Mouse (Mus musculus): ENCODE data around the gene Dnajc12. TPM values are rescaled to one million over a fixed set of nuclear protein-coding genes. Genes with fewer than 3 reads are reported as not detected.
A peak's percentile ranks its signal among the peaks of the same experiment; 100 is the strongest.

The Dnajc12 gene
- polyA plus RNA-seq, 1 experiment: 2.4 TPM

- H3K27me3 ChIP-seq (ENCODE audit: control insufficient read depth, insufficient read depth, insufficient read length): no peaks in the 10 kb centered on the region
- no peak overlapping the region for H3K4me2 ChIP-seq (ENCODE audit: low read depth)
- H3K4me3 ChIP-seq: no peak overlapping the region
- no peaks in the 10 kb centered on the region for H3K79me2 ChIP-seq (ENCODE audit: control insufficient read depth, insufficient read depth)
- H3K36me3 ChIP-seq (ENCODE audit: control insufficient read depth, insufficient read depth): no peaks in the 10 kb centered on the region
- H3ac ChIP-seq (ENCODE audit: control insufficient read depth, insufficient read length): no peak overlapping the region
- TF ChIP-seq TCF12 (IDR thresholded peaks at IDR 0.05; ENCODE audit: insufficient read depth, poor library complexity, severe bottlenecking): no peak
- no peak for TF ChIP-seq REST (IDR thresholded peaks at IDR 0.05; ENCODE audit: insufficient read depth, insufficient read length)
- no peak for TF ChIP-seq POLR2A (IDR thresholded peaks at IDR 0.05; ENCODE audit: insufficient read length, low read depth)
- TF ChIP-seq SRF (IDR thresholded peaks at IDR 0.05; ENCODE audit: control insufficient read depth, insufficient read length, low read depth): no peak
Measured at GRCm38 (mm10) chr10:63427146-63427545, 44.9 kb downstream of the Dnajc12 start.

- H3K36me3 ChIP-seq (ENCODE audit: control insufficient read depth, insufficient read depth): no peaks in the 10 kb centered on the region
- no peaks in the 10 kb centered on the region for H3K79me2 ChIP-seq (ENCODE audit: control insufficient read depth, insufficient read depth)
- no peak for TF ChIP-seq USF1 (IDR thresholded peaks at IDR 0.05; ENCODE audit: low read depth)
- TF ChIP-seq MYOD1 (IDR thresholded peaks at IDR 0.05; ENCODE audit: control insufficient read depth in 1 of 3, insufficient read length in 2 of 3, low read depth in 2 of 3): no peak
- TF ChIP-seq TCF12 (IDR thresholded peaks at IDR 0.05; ENCODE audit: insufficient read depth, poor library complexity, severe bottlenecking): no peak
- no peak for TF ChIP-seq SRF (IDR thresholded peaks at IDR 0.05; ENCODE audit: control insufficient read depth, insufficient read length, low read depth)
- no peak for TF ChIP-seq CEBPB (IDR thresholded peaks at IDR 0.05; ENCODE audit: insufficient read depth, poor library complexity, severe bottlenecking)
- no peak for TF ChIP-seq MAX (IDR thresholded peaks at IDR 0.05; ENCODE audit: low read depth)
- no peak for TF ChIP-seq TCF3 (IDR thresholded peaks at IDR 0.05; ENCODE audit: insufficient read length, low read depth)
- H3K27me3 ChIP-seq (ENCODE audit: control insufficient read depth, insufficient read depth, insufficient read length): no peaks in the 10 kb centered on the region
- H3ac ChIP-seq (ENCODE audit: control insufficient read depth, insufficient read length): no peak overlapping the region
- peak overlapping the region; percentile 99 for H3K4me2 ChIP-seq (ENCODE audit: low read depth)
- H3K4me3 ChIP-seq: peak overlapping the region; percentile 70
Measured at GRCm38 (mm10) chr10:63428243-63429022, 46.2 kb downstream of the Dnajc12 start.

GRCm38 (mm10) chr10:63429023-63429340 lies 46.7 kb downstream of the Dnajc12 start:
- Histone ChIP-seq H3K4me2 (ENCODE audit: low read depth) (peak overlapping the region; percentile 99), H3K27me3 (ENCODE audit: control insufficient read depth, insufficient read depth, insufficient read length) (no peaks in the 10 kb centered on the region), H3K36me3 (ENCODE audit: control insufficient read depth, insufficient read depth) (no peaks in the 10 kb centered on the region), H3ac (ENCODE audit: control insufficient read depth, insufficient read length) (no peak overlapping the region), H3K4me3 (peak overlapping the region; percentile 70), H3K79me2 (ENCODE audit: control insufficient read depth, insufficient read depth) (no peaks in the 10 kb centered on the region)
- TF ChIP-seq MYOD1 (IDR thresholded peaks at IDR 0.05; ENCODE audit: control insufficient read depth in 1 of 3, insufficient read length in 2 of 3, low read depth in 2 of 3) (no peak), POLR2A (IDR thresholded peaks at IDR 0.05; ENCODE audit: insufficient read length, low read depth) (no peak), TCF3 (IDR thresholded peaks at IDR 0.05; ENCODE audit: insufficient read length, low read depth) (no peak), USF1 (IDR thresholded peaks at IDR 0.05; ENCODE audit: low read depth) (no peak), CEBPB (IDR thresholded peaks at IDR 0.05; ENCODE audit: insufficient read depth, poor library complexity, severe bottlenecking) (no peak), MAX (IDR thresholded peaks at IDR 0.05; ENCODE audit: low read depth) (no peak), REST (IDR thresholded peaks at IDR 0.05; ENCODE audit: insufficient read depth, insufficient read length) (no peak), E2F4 (IDR thresholded peaks at IDR 0.05; ENCODE audit: insufficient read depth) (no peak), POLR2AphosphoS2 (IDR thresholded peaks at IDR 0.05; ENCODE audit: insufficient read length, low read depth) (no peak), SRF (IDR thresholded peaks at IDR 0.05; ENCODE audit: control insufficient read depth, insufficient read length, low read depth) (no peak), MYOG (IDR thresholded peaks at IDR 0.05; ENCODE audit: control insufficient read depth in 1 of 3, insufficient read depth in 1 of 3, insufficient read length in 2 of 3, low read depth in 2 of 3) (no peak), TCF12 (IDR thresholded peaks at IDR 0.05; ENCODE audit: insufficient read depth, poor library complexity, severe bottlenecking) (no peak)

- Histone ChIP-seq H3K4me3 (peak overlapping the region; percentile 70), H3K4me2 (ENCODE audit: low read depth) (peak overlapping the region; percentile 99), H3K79me2 (ENCODE audit: control insufficient read depth, insufficient read depth) (no peaks in the 10 kb centered on the region), H3K27me3 (ENCODE audit: control insufficient read depth, insufficient read depth, insufficient read length) (no peaks in the 10 kb centered on the region), H3K36me3 (ENCODE audit: control insufficient read depth, insufficient read depth) (no peaks in the 10 kb centered on the region), H3ac (ENCODE audit: control insufficient read depth, insufficient read length) (peak overlapping the region; percentile 28)
- TF ChIP-seq E2F4 (IDR thresholded peaks at IDR 0.05; ENCODE audit: insufficient read depth): peak; percentile 68
- no peak for TF ChIP-seq MYOD1 (IDR thresholded peaks at IDR 0.05; ENCODE audit: control insufficient read depth in 1 of 3, insufficient read length in 2 of 3, low read depth in 2 of 3)
- TF ChIP-seq CEBPB (IDR thresholded peaks at IDR 0.05; ENCODE audit: insufficient read depth, poor library complexity, severe bottlenecking): 0 out of 2 replicates have a peak, but pooled peaks have one; percentile 10
Measured at GRCm38 (mm10) chr10:63429380-63429779, 47.1 kb downstream of the Dnajc12 start.

- H3K4me2 ChIP-seq (ENCODE audit: low read depth): peak within 1 kb of the TSS; percentile 99
- H3K36me3 ChIP-seq (ENCODE audit: control insufficient read depth, insufficient read depth): no peaks in the 10 kb centered on the region
- TF ChIP-seq MYOG (IDR thresholded peaks at IDR 0.05; ENCODE audit: control insufficient read depth in 1 of 3, insufficient read depth in 1 of 3, insufficient read length in 2 of 3, low read depth in 2 of 3) (no peak), E2F4 (IDR thresholded peaks at IDR 0.05; ENCODE audit: insufficient read depth) (peak; percentile 97), TCF3 (IDR thresholded peaks at IDR 0.05; ENCODE audit: insufficient read length, low read depth) (no peak), POLR2AphosphoS2 (IDR thresholded peaks at IDR 0.05; ENCODE audit: insufficient read length, low read depth) (no peak), SRF (IDR thresholded peaks at IDR 0.05; ENCODE audit: control insufficient read depth, insufficient read length, low read depth) (peak; percentile 36), POLR2A (IDR thresholded peaks at IDR 0.05; ENCODE audit: insufficient read length, low read depth) (no peak), USF1 (IDR thresholded peaks at IDR 0.05; ENCODE audit: low read depth) (peak; percentile 90), REST (IDR thresholded peaks at IDR 0.05; ENCODE audit: insufficient read depth, insufficient read length) (no peak), TCF12 (IDR thresholded peaks at IDR 0.05; ENCODE audit: insufficient read depth, poor library complexity, severe bottlenecking) (no peak), MAX (IDR thresholded peaks at IDR 0.05; ENCODE audit: low read depth) (no peak), MYOD1 (IDR thresholded peaks at IDR 0.05; ENCODE audit: control insufficient read depth in 1 of 3, insufficient read length in 2 of 3, low read depth in 2 of 3) (no peak), CEBPB (IDR thresholded peaks at IDR 0.05; ENCODE audit: insufficient read depth, poor library complexity, severe bottlenecking) (no peak)
- H3ac ChIP-seq (ENCODE audit: control insufficient read depth, insufficient read length): peak within 1 kb of the TSS; percentile 28
- no peaks in the 10 kb centered on the region for H3K27me3 ChIP-seq (ENCODE audit: control insufficient read depth, insufficient read depth, insufficient read length)
- peak within 1 kb of the TSS; percentile 70 for H3K4me3 ChIP-seq
- H3K79me2 ChIP-seq (ENCODE audit: control insufficient read depth, insufficient read depth): no peaks in the 10 kb centered on the region
Measured at GRCm38 (mm10) chr10:63429785-63430305, 47.6 kb downstream of the Dnajc12 start, which contains the start of gene Ctnna3. Ctnna3 (plus strand) TSS chr10:63430098.
